In genomic region chr17:13744219-13744618, GRCm38 (mm10) we compare ENCODE assay signal across 13 mouse cellular contexts. TPM values are rescaled to one million over a fixed set of nuclear protein-coding genes. Genes with fewer than 3 reads are reported as not detected.
DNase-seq lines count a peak whose midpoint lies in the region; ATAC-seq and TF ChIP-seq lines count a peak whose summit lies in the region.
"Had no signal": no experiment of that assay in that cellular context is flagged by ENCODE, and none has a peak within 500 bp of the region (broad histone marks: within the 10 kb centered on the region; RNA-seq: fewer than 3 reads in every experiment).

No protein-coding gene starts in this region.

- peak; percentile 67 for ATAC-seq in forebrain, postnatal 0 days
- ATAC-seq in forebrain, embryonic 11.5 days (replicated peaks; ENCODE audit: low FRiP score), result no peak
- no peak for ATAC-seq in kidney, embryonic 14.5 days (ENCODE audit: low FRiP score, low TSS enrichment)
- ATAC-seq in midbrain, embryonic 14.5 days (ENCODE audit: low FRiP score, low TSS enrichment), result no peak
- ATAC-seq in midbrain, embryonic 16.5 days, result no peak
- ATAC-seq in stomach, embryonic 16.5 days (ENCODE audit: insufficient read depth, low FRiP score), result no peak

- H3K27me3 ChIP-seq in forebrain, postnatal 0 days (ENCODE audit: insufficient read depth, low read length), result no peaks in the 10 kb centered on the region
- no peaks in the 10 kb centered on the region for H3K27me3 ChIP-seq in forebrain, embryonic 11.5 days (ENCODE audit: control insufficient read depth, insufficient read depth, low read length)
- H3K27me3 ChIP-seq in kidney, embryonic 14.5 days (ENCODE audit: control insufficient read depth, insufficient read depth, low read length), result no peaks in the 10 kb centered on the region
- H3K27me3 ChIP-seq in midbrain, embryonic 14.5 days (ENCODE audit: control insufficient read depth, insufficient read depth, low read length), result no peaks in the 10 kb centered on the region
- no peaks in the 10 kb centered on the region for H3K27me3 ChIP-seq in midbrain, embryonic 16.5 days (ENCODE audit: control insufficient read depth, insufficient read depth, low read depth, low read length)
- no peaks in the 10 kb centered on the region for H3K27me3 ChIP-seq in stomach, embryonic 16.5 days (ENCODE audit: control insufficient read depth, insufficient read depth, low read length)
- H3K27me3 ChIP-seq: hindbrain, embryonic 13.5 days; midbrain, embryonic 12.5 days had no signal

- no peaks in the 10 kb centered on the region for H3K4me1 ChIP-seq in forebrain, postnatal 0 days (ENCODE audit: insufficient read depth)
- no peaks in the 10 kb centered on the region for H3K4me1 ChIP-seq in forebrain, embryonic 11.5 days (replicated peaks; ENCODE audit: control insufficient read depth, insufficient read depth, low read length)
- H3K4me1 ChIP-seq in kidney, embryonic 14.5 days (ENCODE audit: control insufficient read depth, insufficient read depth, low read length), result peaks cover 32% of the 10 kb centered on the region
- H3K4me1 ChIP-seq in midbrain, embryonic 14.5 days (ENCODE audit: control insufficient read depth, insufficient read depth, low read length), result 0 out of 2 replicates have a peak, but pooled peaks cover 7% of the 10 kb centered on the region
- peaks cover 20% of the 10 kb centered on the region for H3K4me1 ChIP-seq in midbrain, embryonic 16.5 days (ENCODE audit: control insufficient read depth, insufficient read depth, low read length)
- H3K4me1 ChIP-seq in stomach, embryonic 16.5 days (ENCODE audit: control insufficient read depth, insufficient read depth, low read length), result peaks cover 40% of the 10 kb centered on the region

- 69% methylated on average over 6 of the region's 6 CpGs for WGBS in forebrain, postnatal 0 days
- WGBS in forebrain, embryonic 11.5 days, result 91% methylated on average over 6 of the region's 6 CpGs
- 36% methylated on average over 6 of the region's 6 CpGs for WGBS in kidney, embryonic 14.5 days
- WGBS in midbrain, embryonic 14.5 days, result 81% methylated on average over 6 of the region's 6 CpGs
- WGBS in midbrain, embryonic 16.5 days, result 82% methylated on average over 6 of the region's 6 CpGs
- 60% methylated on average over 6 of the region's 6 CpGs for WGBS in stomach, embryonic 16.5 days

- H3K4me2 ChIP-seq in forebrain, postnatal 0 days (ENCODE audit: low read depth), result no peak overlapping the region
- no peak overlapping the region for H3K4me2 ChIP-seq in forebrain, embryonic 11.5 days (ENCODE audit: low read depth, low read length, severe bottlenecking)
- H3K4me2 ChIP-seq in kidney, embryonic 14.5 days (replicated peaks; ENCODE audit: low read depth, low read length), result no peak overlapping the region
- H3K4me2 ChIP-seq in midbrain, embryonic 14.5 days (ENCODE audit: low read length), result no peak overlapping the region
- H3K4me2 ChIP-seq in midbrain, embryonic 16.5 days (ENCODE audit: low read length), result no peak overlapping the region
- H3K4me2 ChIP-seq in stomach, embryonic 16.5 days (ENCODE audit: low read depth, low read length), result no peak overlapping the region
- H3K4me2 ChIP-seq: hindbrain, embryonic 13.5 days; midbrain, embryonic 12.5 days had no signal

- no peak overlapping the region for H3K4me3 ChIP-seq in forebrain, postnatal 0 days (ENCODE audit: low read depth, low read length)
- no peak overlapping the region for H3K4me3 ChIP-seq in forebrain, embryonic 11.5 days (ENCODE audit: low read depth, low read length)
- H3K4me3 ChIP-seq in kidney, embryonic 14.5 days (ENCODE audit: low read length), result no peak overlapping the region
- H3K4me3 ChIP-seq in midbrain, embryonic 14.5 days (replicated peaks; ENCODE audit: low read depth, low read length), result no peak overlapping the region
- H3K4me3 ChIP-seq in midbrain, embryonic 16.5 days (ENCODE audit: low read depth, low read length), result no peak overlapping the region
- H3K4me3 ChIP-seq in stomach, embryonic 16.5 days (replicated peaks; ENCODE audit: low read length), result no peak overlapping the region
- H3K4me3 ChIP-seq: erythroblast, embryonic 14.5 days; hindbrain, embryonic 13.5 days; midbrain, embryonic 12.5 days had no signal

- H3K36me3 ChIP-seq in forebrain, postnatal 0 days (ENCODE audit: insufficient read depth), result no peaks in the 10 kb centered on the region
- no peaks in the 10 kb centered on the region for H3K36me3 ChIP-seq in forebrain, embryonic 11.5 days (ENCODE audit: control insufficient read depth, insufficient read depth, low read length)
- no peaks in the 10 kb centered on the region for H3K36me3 ChIP-seq in kidney, embryonic 14.5 days (ENCODE audit: control insufficient read depth, insufficient read depth, low read length)
- no peaks in the 10 kb centered on the region for H3K36me3 ChIP-seq in midbrain, embryonic 14.5 days (ENCODE audit: control insufficient read depth, insufficient read depth, low read length)
- H3K36me3 ChIP-seq in midbrain, embryonic 16.5 days (ENCODE audit: control insufficient read depth, insufficient read depth, low read length), result no peaks in the 10 kb centered on the region
- no peaks in the 10 kb centered on the region for H3K36me3 ChIP-seq in stomach, embryonic 16.5 days (ENCODE audit: control insufficient read depth, insufficient read depth, low read length)
- H3K36me3 ChIP-seq: hindbrain, embryonic 13.5 days; midbrain, embryonic 12.5 days had no signal

- H3K9me3 ChIP-seq in forebrain, postnatal 0 days (ENCODE audit: low read length), result no peaks in the 10 kb centered on the region
- no peaks in the 10 kb centered on the region for H3K9me3 ChIP-seq in forebrain, embryonic 11.5 days (ENCODE audit: control insufficient read depth, low read length)
- no peaks in the 10 kb centered on the region for H3K9me3 ChIP-seq in kidney, embryonic 14.5 days (ENCODE audit: control insufficient read depth, low read length)
- no peaks in the 10 kb centered on the region for H3K9me3 ChIP-seq in midbrain, embryonic 14.5 days (ENCODE audit: control insufficient read depth, low read length)
- no peaks in the 10 kb centered on the region for H3K9me3 ChIP-seq in midbrain, embryonic 16.5 days (replicated peaks; ENCODE audit: control insufficient read depth, low read length, poor library complexity, severe bottlenecking)
- H3K9me3 ChIP-seq in stomach, embryonic 16.5 days (replicated peaks; ENCODE audit: control insufficient read depth, low read length), result no peaks in the 10 kb centered on the region
- H3K9me3 ChIP-seq: hindbrain, embryonic 13.5 days; midbrain, embryonic 12.5 days had no signal

- no peak overlapping the region for H3K9ac ChIP-seq in forebrain, postnatal 0 days
- H3K9ac ChIP-seq in forebrain, embryonic 11.5 days (ENCODE audit: low read length), result no peak overlapping the region
- no peak overlapping the region for H3K9ac ChIP-seq in kidney, embryonic 14.5 days (ENCODE audit: low read depth, low read length)
- H3K9ac ChIP-seq in midbrain, embryonic 14.5 days (replicated peaks; ENCODE audit: low read length), result no peak overlapping the region
- no peak overlapping the region for H3K9ac ChIP-seq in midbrain, embryonic 16.5 days (ENCODE audit: low read depth, low read length)
- no peak overlapping the region for H3K9ac ChIP-seq in stomach, embryonic 16.5 days (ENCODE audit: low read length)

- DNase-seq in forebrain, postnatal 0 days, result no peak
- no peak for DNase-seq in forebrain, embryonic 11.5 days (ENCODE audit: low spot score)
- no peak for DNase-seq in kidney, postnatal 25 days
- DNase-seq in midbrain, embryonic 14.5 days, result no peak
- DNase-seq in gastrocnemius, adult 8-10 months (ENCODE audit: low spot score in 2 of 2), result no peak
- DNase-seq: embryo, embryonic 11 days; layer of hippocampus, postnatal 36 days had no signal

- TF ChIP-seq CTCF in forebrain, postnatal 0 days (IDR thresholded peaks at IDR 0.05; ENCODE audit: low read depth), result no peak

- H3K27ac ChIP-seq in forebrain, postnatal 0 days (ENCODE audit: low read depth, low read length), result no peak overlapping the region
- no peak overlapping the region for H3K27ac ChIP-seq in forebrain, embryonic 11.5 days (ENCODE audit: low read depth, low read length)
- H3K27ac ChIP-seq in kidney, embryonic 14.5 days (ENCODE audit: low read depth, low read length), result peak overlapping the region; percentile 18; the same call in 1 of the 2 replicates
- peak overlapping the region; percentile 8; the same call in 1 of the 2 replicates for H3K27ac ChIP-seq in midbrain, embryonic 14.5 days (replicated peaks; ENCODE audit: low read depth, low read length)
- no peak overlapping the region for H3K27ac ChIP-seq in midbrain, embryonic 16.5 days (ENCODE audit: low read length)
- peak overlapping the region; percentile 97 for H3K27ac ChIP-seq in stomach, embryonic 16.5 days (ENCODE audit: low read length)
- H3K27ac ChIP-seq: hindbrain, embryonic 13.5 days; midbrain, embryonic 12.5 days had no signal

RNA-seq across cellular contexts. Expression of gene Afdn, which starts 16.1 kb away (rescaled TPM):
- 141 and 146 TPM in 2 replicates for total RNA-seq in forebrain, postnatal 0 days (2014; rRNA removed)
- polyA plus RNA-seq in forebrain, postnatal 0 days (2015; fragmentation: Nextera tagmentation; extraction: Ambion mirVana), result 92.5 and 129 TPM in 2 replicates
- polyA plus RNA-seq in forebrain, embryonic 11.5 days (2014; fragmentation: Nextera tagmentation; extraction: Ambion mirVana), result 136 and 141 TPM in 2 replicates
- 96.7 and 105 TPM in 2 replicates for polyA plus RNA-seq in kidney, embryonic 14.5 days (2014; fragmentation: Nextera tagmentation; extraction: Ambion mirVana)
- 171 and 190 TPM in 2 replicates for polyA plus RNA-seq in midbrain, embryonic 14.5 days (2014; fragmentation: Nextera tagmentation; extraction: Ambion mirVana)
- 118 and 145 TPM in 2 replicates for polyA plus RNA-seq in midbrain, embryonic 16.5 days (2015; fragmentation: Nextera tagmentation; extraction: Ambion mirVana)
- polyA plus RNA-seq in stomach, embryonic 16.5 days (2015; fragmentation: Nextera tagmentation; extraction: Ambion mirVana), result 59.7 and 63.7 TPM in 2 replicates
- total RNA-seq in gastrocnemius, adult 8-10 months (2022), result 10 to 100 TPM; 20.0 to 46.7 (median 32.8) TPM
- polyA plus RNA-seq: erythroblast, embryonic 14.5 days had no signal

RNA-seq across cellular contexts. Expression of gene Tcte2, which starts 17.4 kb away (rescaled TPM):
- 22.7 and 22.9 TPM in 2 replicates for total RNA-seq in forebrain, postnatal 0 days (2014; rRNA removed)
- 9.3 and 10.7 TPM in 2 replicates for polyA plus RNA-seq in forebrain, postnatal 0 days (2015; fragmentation: Nextera tagmentation; extraction: Ambion mirVana)
- 11.5 and 11.6 TPM in 2 replicates for polyA plus RNA-seq in forebrain, embryonic 11.5 days (2014; fragmentation: Nextera tagmentation; extraction: Ambion mirVana)
- 3.4 and 4.6 TPM in 2 replicates for polyA plus RNA-seq in kidney, embryonic 14.5 days (2014; fragmentation: Nextera tagmentation; extraction: Ambion mirVana)
- polyA plus RNA-seq in midbrain, embryonic 14.5 days (2014; fragmentation: Nextera tagmentation; extraction: Ambion mirVana), result 23.0 and 31.0 TPM in 2 replicates
- 15.5 and 16.7 TPM in 2 replicates for polyA plus RNA-seq in midbrain, embryonic 16.5 days (2015; fragmentation: Nextera tagmentation; extraction: Ambion mirVana)
- 5.9 and 6.2 TPM in 2 replicates for polyA plus RNA-seq in stomach, embryonic 16.5 days (2015; fragmentation: Nextera tagmentation; extraction: Ambion mirVana)
- total RNA-seq in gastrocnemius, adult 8-10 months (2022), result 1 to 10 TPM; 1.0 to 2.3 (median 1.6) TPM
- polyA plus RNA-seq: erythroblast, embryonic 14.5 days had no signal

Comparison
In these comparisons a context has a peak if more than half of its experiments do, and no peak if none do; other contexts are left out.
1. H3K27ac ChIP-seq: peak in kidney, embryonic 14.5 days (single experiment), midbrain, embryonic 14.5 days (single experiment) and stomach, embryonic 16.5 days (single experiment); none in forebrain, postnatal 0 days (single experiment), forebrain, embryonic 11.5 days (single experiment) and midbrain, embryonic 16.5 days (single experiment).